Mouse (Mus musculus) CD4-positive, CD25-positive, alpha-beta regulatory T cell, adult 4 months (primary cell): ENCODE measurements around the gene Gipc2. TPM values are rescaled to one million over a fixed set of nuclear protein-coding genes. Genes with fewer than 3 reads are reported as not detected.

Source experiments
- ATAC-seq: one replicate; pipeline ENCODE4 v1.8.0; 2017
- polyA plus RNA-seq, 2 experiments: library from polyadenylated mRNA; unstranded; fragments of 100-300 nt; shearing (Covaris generic); gene quantifications; one replicate each; pipeline ENCODE4 v1.2.1; 2017

The Gipc2 gene
- polyA plus RNA-seq, 2 experiments from 2014 or later: not detected

DNA sequence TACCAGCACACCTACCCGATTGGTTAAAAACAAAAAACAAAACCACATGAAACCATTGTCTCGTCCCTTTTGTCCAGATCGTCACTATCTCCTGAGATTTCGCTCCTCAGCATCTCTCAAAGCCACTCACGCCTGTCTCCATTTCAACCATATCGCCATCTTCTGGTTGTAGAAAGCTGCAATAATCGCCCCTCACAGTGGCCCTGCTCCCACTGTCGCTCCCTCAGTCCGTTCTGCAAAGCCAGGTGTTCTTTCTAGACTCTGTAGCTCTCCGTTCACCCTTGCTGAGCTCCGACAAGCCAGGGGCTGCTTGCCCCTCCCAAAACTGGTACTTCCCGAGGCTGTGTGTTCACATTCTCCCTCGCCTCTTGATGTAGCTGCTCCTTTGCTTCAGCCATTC, 99.3 kb downstream of the Gipc2 start:
- no peak for ATAC-seq

DNA sequence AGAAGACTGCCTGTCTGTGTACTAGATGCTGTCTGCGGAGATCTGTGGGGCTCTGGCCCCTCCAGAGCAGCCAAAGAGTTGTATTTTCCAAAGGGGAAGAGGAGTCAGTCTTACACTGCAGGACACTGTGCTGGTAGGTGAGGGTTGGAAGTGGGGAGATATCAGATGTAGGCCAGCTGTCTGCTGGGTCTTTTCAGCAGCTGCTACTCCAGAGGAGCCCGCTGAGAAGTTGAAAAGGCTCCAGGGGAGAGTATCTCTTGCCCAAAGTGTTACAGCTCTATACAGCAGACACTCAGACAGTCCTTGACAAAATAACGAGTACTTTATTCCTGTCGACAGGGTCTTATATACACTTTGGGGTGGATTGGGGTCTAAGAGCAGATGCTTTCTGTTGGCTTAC, 100.2 kb downstream of the Gipc2 start:
- ATAC-seq: no peak

DNA sequence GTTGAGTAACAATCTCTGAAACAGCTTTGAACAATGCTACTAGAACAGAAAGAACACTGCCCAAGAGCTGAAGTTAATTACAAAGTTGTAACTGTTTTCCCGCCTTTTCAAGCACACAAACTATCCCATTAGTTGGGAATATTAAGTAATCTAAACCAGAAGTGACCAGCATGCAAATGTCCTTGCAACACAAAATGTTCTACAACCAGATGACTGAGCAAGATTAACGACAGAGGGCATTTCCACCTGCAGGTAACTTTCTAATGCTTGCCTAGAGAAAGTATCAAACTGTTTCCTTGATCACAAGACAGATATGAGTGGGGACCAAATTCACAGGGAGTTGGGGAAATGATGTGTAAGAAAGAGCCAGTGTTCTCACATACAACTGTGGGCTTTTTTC, 101.9 kb downstream of the Gipc2 start:
- no peak for ATAC-seq

DNA sequence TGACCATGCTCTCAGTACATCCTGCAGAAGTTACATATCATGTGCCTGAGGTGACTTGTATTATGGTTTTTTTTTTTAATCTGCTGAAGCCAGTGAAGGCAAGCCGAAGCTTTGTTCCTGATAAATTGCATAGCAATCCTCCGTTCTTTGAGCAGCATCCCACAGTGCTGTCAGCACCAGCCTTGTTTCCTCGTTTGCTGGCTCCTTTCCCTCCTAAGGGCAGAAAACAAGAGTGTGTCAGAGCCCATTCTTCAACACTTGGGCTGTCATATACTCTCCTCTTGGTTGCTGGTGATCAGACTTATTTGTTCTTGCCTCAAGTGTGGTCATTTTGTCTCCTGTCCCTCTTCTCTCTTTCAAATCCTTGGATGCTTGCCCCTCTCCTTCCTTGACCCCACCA, 103.2 kb downstream of the Gipc2 start:
- no peak for ATAC-seq

DNA sequence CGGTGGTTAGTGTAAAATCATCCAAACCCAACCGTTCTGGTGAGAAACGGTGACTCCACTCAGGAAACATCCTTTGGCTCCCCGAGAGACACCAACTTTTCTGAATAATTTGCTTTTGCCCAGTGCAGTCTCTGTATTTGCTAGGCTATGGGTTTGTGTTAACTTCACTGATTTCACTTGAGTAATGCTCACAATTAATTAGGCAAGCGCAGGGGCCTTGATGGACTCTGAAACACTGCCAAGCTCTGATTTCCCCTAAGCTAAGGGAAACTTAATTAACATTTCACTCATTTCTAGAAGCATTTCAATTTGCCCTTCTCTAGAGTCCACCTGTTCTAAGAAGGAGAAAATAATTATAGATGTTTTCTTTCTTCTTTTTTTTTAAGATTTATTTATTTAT, 104.9 kb downstream of the Gipc2 start:
- ATAC-seq: no peak

DNA sequence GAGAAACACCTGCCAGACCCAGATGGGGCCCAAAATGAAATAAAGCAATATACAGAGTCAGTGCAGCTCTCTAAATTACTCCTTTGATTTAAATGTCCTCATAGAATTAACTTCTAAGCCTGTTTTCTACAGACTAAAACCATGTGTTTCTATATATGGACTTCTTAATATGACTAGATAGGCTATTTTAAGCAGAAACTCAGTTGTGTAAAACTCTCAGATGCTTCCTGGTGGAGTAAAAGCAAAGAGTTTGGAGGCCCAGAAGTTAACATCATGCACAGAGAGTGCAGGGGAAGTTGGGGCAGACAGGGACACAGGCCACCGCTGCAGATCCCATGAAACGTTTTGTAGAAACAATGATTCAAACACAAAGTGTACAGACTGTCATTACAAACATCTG, 107.8 kb downstream of the Gipc2 start:
- ATAC-seq: no peak

DNA sequence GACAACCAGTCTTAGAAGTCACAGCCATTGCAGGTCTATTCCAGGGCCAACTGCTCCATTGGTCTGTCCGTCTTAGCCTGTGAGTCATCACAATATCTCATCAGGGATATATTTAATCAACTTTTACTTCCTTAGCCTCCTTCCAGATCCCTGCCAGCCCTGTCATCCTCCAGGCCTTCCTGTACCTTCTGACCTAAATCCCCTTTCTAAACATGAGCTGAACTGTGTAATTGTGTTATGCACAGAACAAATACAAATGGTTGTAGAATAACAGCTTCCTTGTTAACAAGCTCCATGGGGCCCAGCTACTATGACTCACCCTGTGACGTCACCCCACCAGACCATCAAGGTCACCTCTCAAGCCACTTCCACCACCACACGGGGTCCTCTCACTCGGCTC, 111.8 kb downstream of the Gipc2 start:
- no peak for ATAC-seq

DNA sequence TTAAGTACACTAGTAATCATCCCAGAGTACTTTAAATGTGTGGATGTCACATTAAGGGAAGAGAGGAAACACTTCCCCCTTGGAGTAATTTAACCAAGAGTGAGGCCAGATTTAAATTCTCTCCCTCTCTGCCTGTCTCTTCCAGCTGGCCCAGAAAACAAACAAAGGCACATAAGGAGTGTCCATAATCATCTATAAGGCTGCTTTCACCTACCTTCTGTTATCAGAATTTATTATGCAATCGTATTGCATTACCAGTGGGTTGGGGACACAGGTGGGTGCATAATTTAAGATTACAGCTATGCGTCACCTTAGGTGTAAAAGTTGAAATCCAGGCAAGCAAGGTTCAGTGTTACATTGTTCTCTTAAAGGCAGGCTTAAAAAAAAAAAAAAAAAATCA, 114.1 kb downstream of the Gipc2 start:
- no peak for ATAC-seq

DNA sequence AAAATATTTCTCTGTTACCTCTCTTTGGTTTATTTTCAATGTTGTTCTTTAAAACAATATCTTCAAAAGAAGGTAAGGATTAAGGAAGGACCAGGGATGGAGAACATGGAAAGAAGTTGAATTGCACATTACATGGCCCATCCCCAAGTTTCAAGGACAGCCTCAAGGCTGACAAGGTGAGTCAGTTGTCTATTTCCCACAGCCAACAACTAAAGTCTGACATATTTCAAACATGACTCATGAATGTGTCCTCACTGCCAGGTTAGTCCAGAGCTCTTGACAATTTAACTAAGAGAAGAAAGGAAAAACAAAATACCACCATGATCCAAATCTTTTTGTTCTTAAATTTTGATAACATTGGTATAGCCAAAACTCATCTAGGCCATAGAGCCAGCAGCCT, 118.1 kb downstream of the Gipc2 start:
- ATAC-seq: no peak

DNA sequence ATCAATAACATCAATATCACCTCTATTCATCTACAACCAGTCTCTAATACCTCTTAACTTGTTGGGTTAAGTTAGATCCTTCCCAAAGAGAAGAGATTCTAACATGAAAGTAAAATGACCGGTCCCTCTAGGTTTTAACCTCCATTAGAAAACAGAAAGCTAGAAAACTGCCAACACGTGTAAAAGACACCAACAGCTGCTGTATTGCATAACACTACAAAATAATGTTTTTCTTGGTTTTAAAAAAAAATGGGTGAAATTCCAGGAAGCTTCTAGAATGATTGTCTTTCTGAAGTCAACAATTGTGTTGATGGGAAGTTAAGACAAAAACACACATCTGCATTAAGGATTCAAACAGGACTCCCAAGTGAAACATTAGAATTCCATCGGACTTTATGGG, 119.1 kb downstream of the Gipc2 start:
- no peak for ATAC-seq

Other genes starting within 250 kb of the Gipc2 start
- gene Dnajb4, start 44.1 kb upstream of the Gipc2 start, polyA plus RNA-seq: 1 to 10 TPM; 8.1 to 10.0 TPM
- 100 to 1,000 TPM; 256 to 262 TPM for gene Fubp1, start 44.2 kb upstream of the Gipc2 start, polyA plus RNA-seq
- gene Nexn, start 100.1 kb upstream of the Gipc2 start, polyA plus RNA-seq: 1 to 10 TPM; 2.0 to 5.2 TPM
- 1 to 10 TPM; 8.0 TPM for gene Miga1, start 174.2 kb upstream of the Gipc2 start, polyA plus RNA-seq
- 10 to 100 TPM; 33.9 to 35.5 TPM for gene Usp33, start 180.2 kb upstream of the Gipc2 start, polyA plus RNA-seq
- gene Zzz3, start 229.2 kb upstream of the Gipc2 start, polyA plus RNA-seq: 10 to 100 TPM; 33.7 to 34.7 TPM